Mouse (Mus musculus): Measurements from ENCODE around the gene Ipo13. TPM values are rescaled to one million over a fixed set of nuclear protein-coding genes. Genes with fewer than 3 reads are reported as not detected.

The Ipo13 gene
- total RNA-seq, 2 experiments from 2014 or later = 115 to 121 TPM

GRCm38 (mm10) chr4:117887920-117888319 is 26.9 kb downstream of the Ipo13 start:
- DNase-seq (ENCODE audit: extremely low spot score in 1 of 2, low spot score in 2 of 2) = no peak
- intact Hi-C loops (cut with DNase I) = loop anchor here (2.0 kb wide), 1 partner anchor 77 kb away; no protein-coding TSS in a partner anchor

GRCm38 (mm10) chr4:117887133-117887532 is 27.7 kb downstream of the Ipo13 start, which contains the start of gene Atp6v0b:
Gene Atp6v0b (minus strand): TSS chr4:117887333.
- peak; percentile 94 to 97 for DNase-seq (ENCODE audit: extremely low spot score in 1 of 2, low spot score in 2 of 2)
- intact Hi-C loops (cut with DNase I) = loop anchor here (2.0 kb wide), 1 partner anchor 76 kb away; no protein-coding TSS in a partner anchor

GRCm38 (mm10) chr4:117886644-117887043 is 28.2 kb downstream of the Ipo13 start:
- intact Hi-C loops (cut with DNase I) = loop anchor here (2.0 kb wide), 1 partner anchor 76 kb away; no protein-coding TSS in a partner anchor
- no peak for DNase-seq (ENCODE audit: extremely low spot score in 1 of 2, low spot score in 2 of 2)

GRCm38 (mm10) chr4:117885994-117886393 is 28.8 kb downstream of the Ipo13 start:
- no peak for DNase-seq (ENCODE audit: extremely low spot score in 1 of 2, low spot score in 2 of 2)

GRCm38 (mm10) chr4:117885093-117885492 is 29.7 kb downstream of the Ipo13 start:
- intact Hi-C loops (cut with DNase I) = no loop called here
- DNase-seq (ENCODE audit: extremely low spot score in 1 of 2, low spot score in 2 of 2) = no peak

More at GRCm38 (mm10) chr4:117885994-117886393, 28.8 kb downstream of the Ipo13 start:
- intact Hi-C loops (cut with DNase I) = loop anchor here (2.0 kb wide), 1 partner anchor 75 kb away; no protein-coding TSS in a partner anchor

GRCm38 (mm10) chr4:117884146-117884545 is 30.7 kb downstream of the Ipo13 start:
- intact Hi-C loops (cut with DNase I) = loop anchor here (5.0 kb wide), 2 partner anchors 52 to 198 kb away; partner anchors contain the start of gene Slc6a9
- no peak for DNase-seq (ENCODE audit: extremely low spot score in 1 of 2, low spot score in 2 of 2)

- DNase-seq (ENCODE audit: extremely low spot score in 1 of 2, low spot score in 2 of 2) = peak; percentile 46 to 83
- intact Hi-C loops (cut with DNase I) = loop anchor here (5.0 kb wide), 2 partner anchors 51 to 199 kb away; partner anchors contain the start of gene Slc6a9
Observed at GRCm38 (mm10) chr4:117882701-117883691, 31.8 kb downstream of the Ipo13 start, which contains the start of gene B4galt2. Gene B4galt2 (minus strand): TSS chr4:117883487.

GRCm38 (mm10) chr4:117878703-117879102 is 36.1 kb downstream of the Ipo13 start:
- no peak for DNase-seq (ENCODE audit: extremely low spot score in 1 of 2, low spot score in 2 of 2)
- intact Hi-C loops (cut with DNase I) = no loop called here

GRCm38 (mm10) chr4:117878301-117878700 is 36.5 kb downstream of the Ipo13 start:
- no peak for DNase-seq (ENCODE audit: extremely low spot score in 1 of 2, low spot score in 2 of 2)
- intact Hi-C loops (cut with DNase I) = no loop called here

GRCm38 (mm10) chr4:117873615-117874014 is 41.2 kb downstream of the Ipo13 start:
- intact Hi-C loops (cut with DNase I) = no loop called here
- DNase-seq (ENCODE audit: extremely low spot score in 1 of 2, low spot score in 2 of 2) = no peak

GRCm38 (mm10) chr4:117872471-117872886 is 42.3 kb downstream of the Ipo13 start, which contains the start of gene Ccdc24:
Gene Ccdc24 (minus strand): TSS chr4:117872557.
- intact Hi-C loops (cut with DNase I) = no loop called here
- no peak for DNase-seq (ENCODE audit: extremely low spot score in 1 of 2, low spot score in 2 of 2)

- DNase-seq (ENCODE audit: extremely low spot score in 1 of 2, low spot score in 2 of 2) = no peak
- intact Hi-C loops (cut with DNase I) = no loop called here
Observed at GRCm38 (mm10) chr4:117871787-117872186, 43.0 kb downstream of the Ipo13 start.

- intact Hi-C loops (cut with DNase I) = no loop called here
- no peak for DNase-seq (ENCODE audit: extremely low spot score in 1 of 2, low spot score in 2 of 2)
Observed at GRCm38 (mm10) chr4:117870437-117870836, 44.4 kb downstream of the Ipo13 start.

- intact Hi-C loops (cut with DNase I) = loop anchor here (5.0 kb wide), 1 partner anchor 37 kb away; the partner anchor contains the start of gene Slc6a9
- no peak for DNase-seq (ENCODE audit: extremely low spot score in 1 of 2, low spot score in 2 of 2)
Observed at GRCm38 (mm10) chr4:117869317-117869716, 45.5 kb downstream of the Ipo13 start.

GRCm38 (mm10) chr4:117867823-117868222 is 47.0 kb downstream of the Ipo13 start:
- intact Hi-C loops (cut with DNase I) = loop anchor here (5.0 kb wide), 1 partner anchor 36 kb away; the partner anchor contains the start of gene Slc6a9
- DNase-seq (ENCODE audit: extremely low spot score in 1 of 2, low spot score in 2 of 2) = peak in 1 of 2 experiments; percentile 70

GRCm38 (mm10) chr4:117867000-117867399 is 47.8 kb downstream of the Ipo13 start:
- no peak for DNase-seq (ENCODE audit: extremely low spot score in 1 of 2, low spot score in 2 of 2)
- intact Hi-C loops (cut with DNase I) = loop anchor here (5.0 kb wide), 1 partner anchor 35 kb away; the partner anchor contains the start of gene Slc6a9

GRCm38 (mm10) chr4:117866083-117866482 is 48.7 kb downstream of the Ipo13 start:
- intact Hi-C loops (cut with DNase I) = loop anchor here (5.0 kb wide), 1 partner anchor 34 kb away; the partner anchor contains the start of gene Slc6a9
- DNase-seq (ENCODE audit: extremely low spot score in 1 of 2, low spot score in 2 of 2) = peak in 1 of 2 experiments; percentile 75

- intact Hi-C loops (cut with DNase I) = no loop called here
- peak in 1 of 2 experiments; percentile 77 for DNase-seq (ENCODE audit: extremely low spot score in 1 of 2, low spot score in 2 of 2)
Observed at GRCm38 (mm10) chr4:117862823-117863222, 52.0 kb downstream of the Ipo13 start.

GRCm38 (mm10) chr4:117860570-117860969 is 54.2 kb downstream of the Ipo13 start:
- intact Hi-C loops (cut with DNase I) = no loop called here
- no peak for DNase-seq (ENCODE audit: extremely low spot score in 1 of 2, low spot score in 2 of 2)

Measured in left cerebral cortex, postnatal 10 days (tissue).